In the genomic region with DNA sequence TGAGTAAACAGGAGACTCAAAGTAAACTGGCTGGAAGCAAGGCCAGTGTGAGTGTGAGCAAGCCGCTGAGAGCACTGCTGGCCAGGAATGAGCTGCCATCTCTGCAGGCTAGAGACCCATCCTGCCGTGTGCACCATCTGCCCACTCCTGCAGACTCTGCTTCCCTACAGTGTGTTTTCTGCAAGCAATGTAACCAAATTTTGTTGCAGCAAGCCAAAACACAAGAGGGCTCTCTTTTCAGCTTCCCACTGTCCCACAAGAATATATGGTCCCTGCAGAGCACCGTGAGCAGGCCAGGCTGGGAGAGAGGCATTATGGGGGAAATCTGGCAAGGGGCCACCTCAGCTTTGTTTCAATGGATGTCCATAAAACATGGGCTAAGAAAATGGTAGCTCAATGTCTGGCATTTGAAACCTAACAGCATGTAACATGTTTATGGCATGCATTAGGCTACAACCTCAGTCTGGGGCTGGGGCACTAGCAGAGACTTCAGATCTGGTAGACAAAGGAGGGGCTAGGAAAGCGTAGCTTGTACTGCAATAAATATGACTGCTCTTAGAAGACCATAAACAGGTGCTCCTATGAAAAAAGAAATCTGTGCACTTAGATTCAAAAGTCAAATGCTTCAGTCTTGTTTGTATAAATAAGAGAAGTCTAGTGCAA, we compare ENCODE assay signal across 15 mouse cellular contexts.
DNase-seq lines count a peak whose midpoint lies in the region; ATAC-seq lines count a peak whose summit lies in the region.
"Had no signal": no experiment of that assay in that cellular context is flagged by ENCODE, and none has a peak within 500 bp of the region (broad histone marks: within the 10 kb centered on the region; RNA-seq: fewer than 3 reads in every experiment).

No protein-coding gene starts in this region.

- ATAC-seq in forebrain, embryonic 15.5 days (replicated peaks), result no peak
- peak; percentile 48; the same call in 1 of the 2 replicates for ATAC-seq in limb, embryonic 13.5 days (ENCODE audit: low FRiP score, low read depth)
- no peak for ATAC-seq in intestine, embryonic 16.5 days

- no peak overlapping the region for H3K9ac ChIP-seq in forebrain, embryonic 15.5 days (replicated peaks)
- no peak overlapping the region for H3K9ac ChIP-seq in limb, embryonic 13.5 days
- no peak overlapping the region for H3K9ac ChIP-seq in intestine, embryonic 16.5 days (ENCODE audit: low read depth, low read length)
- H3K9ac ChIP-seq: embryonic facial prominence, embryonic 12.5 days had no signal

- no peaks in the 10 kb centered on the region for H3K36me3 ChIP-seq in forebrain, embryonic 15.5 days
- no peaks in the 10 kb centered on the region for H3K36me3 ChIP-seq in forebrain, embryonic 10.5 days (replicated peaks)
- H3K36me3 ChIP-seq in limb, embryonic 13.5 days, result no peaks in the 10 kb centered on the region
- no peaks in the 10 kb centered on the region for H3K36me3 ChIP-seq in intestine, embryonic 16.5 days (ENCODE audit: control insufficient read depth, insufficient read depth, low read length)
- H3K36me3 ChIP-seq: embryonic facial prominence, embryonic 12.5 days; G1E had no signal

- H3K4me1 ChIP-seq in forebrain, embryonic 15.5 days, result peaks cover 6% of the 10 kb centered on the region
- peaks cover 11% of the 10 kb centered on the region for H3K4me1 ChIP-seq in forebrain, embryonic 10.5 days
- H3K4me1 ChIP-seq in limb, embryonic 13.5 days, result peaks cover 20% of the 10 kb centered on the region
- H3K4me1 ChIP-seq in intestine, embryonic 16.5 days (ENCODE audit: control insufficient read depth, insufficient read depth, low read length), result no peaks in the 10 kb centered on the region
- H3K4me1 ChIP-seq: embryonic facial prominence, embryonic 12.5 days had no signal

- 45% methylated on average over 4 of the region's 4 CpGs for WGBS in forebrain, embryonic 15.5 days
- 84% methylated on average over 4 of the region's 4 CpGs for WGBS in forebrain, embryonic 10.5 days
- 31% methylated on average over 4 of the region's 4 CpGs for WGBS in limb, embryonic 13.5 days
- WGBS in intestine, embryonic 16.5 days, result 47% methylated on average over 4 of the region's 4 CpGs

- intact Hi-C loops in left cerebral cortex, postnatal 4 days (cut with DNase I), result no loop called here

- DNase-seq in forebrain, embryonic 10.5 days (ENCODE audit: extremely low spot score, low spot score), result no peak
- DNase-seq in left cerebral cortex, postnatal 4 days, result peak; percentile 79
- DNase-seq in left cerebral cortex, adult 11 months (ENCODE audit: low spot score), result no peak
- peak; percentile 80 for DNase-seq in cerebellum, adult 8-10 months
- DNase-seq in spleen, postnatal 10 days (ENCODE audit: low spot score in 2 of 2), result no peak
- DNase-seq: heart, postnatal 10 days; kidney, adult 18-20 months; layer of hippocampus, adult 9-11 months; lung, adult 2 months had no signal

- H3K4me2 ChIP-seq in forebrain, embryonic 15.5 days (replicated peaks), result no peak overlapping the region
- H3K4me2 ChIP-seq in limb, embryonic 13.5 days (replicated peaks), result no peak overlapping the region
- H3K4me2 ChIP-seq in intestine, embryonic 16.5 days (ENCODE audit: low read depth, low read length), result no peak overlapping the region
- H3K4me2 ChIP-seq: embryonic facial prominence, embryonic 12.5 days had no signal

- no peaks in the 10 kb centered on the region for H3K9me3 ChIP-seq in forebrain, embryonic 15.5 days
- no peaks in the 10 kb centered on the region for H3K9me3 ChIP-seq in forebrain, embryonic 10.5 days
- no peaks in the 10 kb centered on the region for H3K9me3 ChIP-seq in limb, embryonic 13.5 days
- no peaks in the 10 kb centered on the region for H3K9me3 ChIP-seq in intestine, embryonic 16.5 days (ENCODE audit: control insufficient read depth, low read length)
- H3K9me3 ChIP-seq: embryonic facial prominence, embryonic 12.5 days; G1E had no signal

- H3K27me3 ChIP-seq in forebrain, embryonic 15.5 days, result peaks cover 13% of the 10 kb centered on the region; the same call in 1 of the 2 replicates
- peaks cover 17% of the 10 kb centered on the region; the same call in 1 of the 2 replicates for H3K27me3 ChIP-seq in forebrain, embryonic 10.5 days (ENCODE audit: poor library complexity, severe bottlenecking)
- no peaks in the 10 kb centered on the region for H3K27me3 ChIP-seq in limb, embryonic 13.5 days
- H3K27me3 ChIP-seq in intestine, embryonic 16.5 days (replicated peaks; ENCODE audit: control insufficient read depth, insufficient read depth, low read length), result no peaks in the 10 kb centered on the region
- H3K27me3 ChIP-seq: embryonic facial prominence, embryonic 12.5 days had no signal

- no peak overlapping the region for H3K4me3 ChIP-seq in forebrain, embryonic 15.5 days
- H3K4me3 ChIP-seq in forebrain, embryonic 10.5 days, result no peak overlapping the region
- H3K4me3 ChIP-seq in limb, embryonic 13.5 days, result no peak overlapping the region
- H3K4me3 ChIP-seq in intestine, embryonic 16.5 days (ENCODE audit: low read length), result no peak overlapping the region
- H3K4me3 ChIP-seq: embryonic facial prominence, embryonic 12.5 days had no signal

- 0 out of 2 replicates have a peak overlapping the region, but pooled peaks have one; percentile 23 for H3K27ac ChIP-seq in forebrain, embryonic 15.5 days (replicated peaks)
- H3K27ac ChIP-seq in forebrain, embryonic 10.5 days, result no peak overlapping the region; the same call in 1 of the 2 replicates
- H3K27ac ChIP-seq in limb, embryonic 13.5 days, result peak overlapping the region; percentile 8; the same call in 1 of the 2 replicates
- no peak overlapping the region for H3K27ac ChIP-seq in intestine, embryonic 16.5 days (ENCODE audit: low read length)
- H3K27ac ChIP-seq: embryonic facial prominence, embryonic 12.5 days; stomach, postnatal 0 days had no signal

Comparison
In these comparisons a context has a peak if more than half of its experiments do, and no peak if none do; other contexts are left out.
1. H3K27ac ChIP-seq: peak in forebrain, embryonic 15.5 days (single experiment) and limb, embryonic 13.5 days (single experiment); none in forebrain, embryonic 10.5 days (single experiment) and intestine, embryonic 16.5 days (single experiment).
2. DNase-seq: peak in left cerebral cortex, postnatal 4 days (single experiment) and cerebellum, adult 8-10 months (single experiment); none in forebrain, embryonic 10.5 days (single experiment), left cerebral cortex, adult 11 months (single experiment) and spleen, postnatal 10 days (0 of 2).